Mouse (Mus musculus): ENCODE measurements around the gene Tcf19. TPM values are rescaled to one million over a fixed set of nuclear protein-coding genes. Genes with fewer than 3 reads are reported as not detected.
"Not testable (repeated sequence)": the region's sequence is repeated elsewhere in the genome, so short reads cannot be mapped to it uniquely, and the experiment has no call there.

Tcf19 gene
- total RNA-seq, 2 experiments from 2014 or later: 10.7 to 11.4 TPM

DNA sequence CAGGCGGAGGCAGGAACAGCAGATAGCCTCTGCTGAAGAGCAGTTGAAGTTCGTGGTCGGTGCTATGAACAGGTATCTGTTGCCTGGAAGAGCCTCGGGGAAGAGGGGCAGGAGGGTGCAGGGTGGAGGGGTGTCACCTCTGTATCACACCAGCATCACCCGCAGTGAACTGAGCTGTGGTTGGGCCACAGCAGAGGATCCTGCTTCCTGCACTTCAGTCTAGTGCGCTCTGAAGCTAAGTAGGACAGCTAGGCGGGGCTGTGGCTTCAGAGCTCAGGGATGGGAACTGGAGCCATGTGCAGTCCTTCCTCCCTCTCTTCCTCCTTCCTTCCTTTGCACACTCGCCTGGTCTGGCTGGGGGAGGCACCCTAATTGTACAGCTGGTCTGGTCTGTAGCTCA lies 10.0 kb upstream of the Tcf19 start:
- no peak for TF ChIP-seq CTCF (IDR thresholded peaks at IDR 0.05)
- H3K4me3 ChIP-seq: no peak overlapping the region
- no peak overlapping the region for H3K27ac ChIP-seq
- no peak for DNase-seq (ENCODE audit: extremely low spot score in 1 of 2, low spot score in 2 of 2)
- intact Hi-C loops (cut with DNase I): no loop called here

DNA sequence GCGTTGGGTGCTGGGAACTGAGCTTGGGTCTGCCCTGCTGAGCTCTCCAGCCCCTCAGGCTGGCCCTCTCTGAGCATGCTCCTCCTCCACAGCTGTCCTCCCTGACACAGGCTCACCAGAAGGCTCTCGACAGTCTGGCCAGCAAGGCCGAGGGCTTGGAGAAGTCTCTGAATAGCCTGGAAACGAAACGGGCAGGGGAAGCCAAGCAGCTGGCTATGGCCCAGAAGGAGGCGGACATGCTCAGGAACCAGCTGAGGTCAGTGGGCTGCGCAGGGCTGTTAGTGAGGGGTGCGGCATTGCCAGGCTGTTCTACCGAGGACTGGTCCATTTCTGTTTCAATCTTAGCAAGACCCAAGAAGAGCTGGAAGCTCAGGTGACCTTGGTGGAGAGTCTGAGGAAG lies 7.7 kb upstream of the Tcf19 start:
- intact Hi-C loops (cut with DNase I): no loop called here
- Histone ChIP-seq H3K4me3 (no peak overlapping the region), H3K27ac (no peak overlapping the region)
- DNase-seq (ENCODE audit: extremely low spot score in 1 of 2, low spot score in 2 of 2): no peak
- TF ChIP-seq CTCF (IDR thresholded peaks at IDR 0.05): no peak

DNA sequence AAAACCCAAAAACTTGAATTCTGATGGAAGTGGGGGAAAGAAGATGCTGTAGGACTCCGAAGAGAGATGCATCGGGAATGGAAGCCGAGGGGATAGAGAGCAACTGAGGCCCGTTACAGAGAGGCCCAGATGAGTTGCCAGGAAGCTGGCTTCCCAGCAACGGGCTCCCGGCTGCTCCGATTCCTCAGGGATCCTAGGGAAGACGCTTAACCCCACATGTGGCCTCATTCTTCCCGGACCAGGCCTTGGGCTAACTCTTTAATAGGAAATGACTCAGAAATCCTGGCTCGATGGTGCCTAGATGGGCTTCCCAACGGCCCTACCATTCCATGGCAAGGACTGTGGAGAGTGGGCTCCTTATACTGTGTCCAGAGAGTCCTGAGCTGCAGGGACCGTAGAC lies 902 bp upstream of the Tcf19 start:
- TF ChIP-seq CTCF (IDR thresholded peaks at IDR 0.05): no peak
- Histone ChIP-seq H3K27ac (no peak overlapping the region), H3K4me3 (peak overlapping the region; percentile 64)
- intact Hi-C loops (cut with DNase I): loop anchor here (2.0 kb wide), 1 partner anchor 17 kb away; no protein-coding TSS in a partner anchor
- DNase-seq (ENCODE audit: extremely low spot score in 1 of 2, low spot score in 2 of 2): no peak

DNA sequence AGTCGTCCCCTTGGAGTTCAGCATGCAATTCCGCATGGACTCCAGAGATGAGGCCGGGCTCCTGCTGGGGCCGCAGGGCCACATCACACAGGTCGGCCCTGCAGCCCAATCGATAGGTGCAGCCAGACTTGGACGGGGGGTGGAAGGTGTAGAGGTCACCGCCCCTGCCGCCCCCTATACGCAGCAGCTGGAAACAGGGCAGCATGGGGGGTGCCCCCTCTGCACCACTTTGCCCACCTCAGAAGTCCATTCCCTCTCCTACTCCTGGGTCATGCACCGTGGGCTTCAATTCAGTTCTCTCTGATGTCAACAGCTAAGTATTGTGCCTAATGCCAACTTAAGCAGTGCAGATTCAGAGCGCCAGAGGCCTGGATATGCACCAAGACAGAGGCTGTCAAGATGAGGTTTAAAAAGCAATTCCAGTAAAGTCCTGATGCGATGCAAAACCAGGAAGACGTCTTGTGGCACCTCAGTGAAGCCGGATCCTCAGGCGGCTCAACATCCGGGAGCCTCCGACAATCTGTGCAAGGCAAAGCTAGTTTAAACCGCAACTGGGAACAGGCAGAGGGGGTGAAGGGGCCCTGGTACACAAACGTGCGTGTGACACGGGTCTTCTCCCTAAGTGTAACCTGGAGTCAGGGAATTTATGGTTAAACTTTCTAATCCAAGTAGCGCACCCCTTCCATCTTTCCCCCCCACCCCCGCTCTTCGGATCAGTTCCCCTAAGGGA lies 548 bp downstream of the Tcf19 start:
- intact Hi-C loops (cut with DNase I): loop anchor here (2.0 kb wide), 1 partner anchor 19 kb away; no protein-coding TSS in a partner anchor
- Histone ChIP-seq H3K4me3 (peak overlapping the region; percentile 64), H3K27ac (no peak overlapping the region)
- no peak for DNase-seq (ENCODE audit: extremely low spot score in 1 of 2, low spot score in 2 of 2)
- TF ChIP-seq CTCF (IDR thresholded peaks at IDR 0.05): no peak

DNA sequence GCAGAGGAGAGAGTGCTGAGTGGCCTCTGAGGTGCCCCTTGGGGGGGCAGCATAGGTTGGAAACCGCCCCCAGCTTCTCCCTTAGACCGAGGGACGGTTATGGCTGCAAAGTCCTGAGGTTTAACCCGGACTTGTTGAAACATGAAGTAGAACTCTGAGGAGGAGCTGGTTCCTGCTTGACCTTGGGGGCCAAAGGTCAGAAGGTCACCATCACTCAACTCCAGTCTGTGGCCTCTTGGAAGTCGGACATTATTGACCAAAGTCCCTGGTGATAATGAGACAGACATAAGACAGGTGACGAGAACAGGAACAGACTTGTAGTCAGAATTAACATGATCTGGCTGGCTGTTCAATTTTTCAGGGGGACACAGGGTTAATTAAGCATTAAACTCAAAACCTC lies 1.9 kb downstream of the Tcf19 start:
- Histone ChIP-seq H3K4me3 (no peak overlapping the region), H3K27ac (no peak overlapping the region)
- DNase-seq (ENCODE audit: extremely low spot score in 1 of 2, low spot score in 2 of 2): no peak
- intact Hi-C loops (cut with DNase I): no loop called here
- no peak for TF ChIP-seq CTCF (IDR thresholded peaks at IDR 0.05)

DNA sequence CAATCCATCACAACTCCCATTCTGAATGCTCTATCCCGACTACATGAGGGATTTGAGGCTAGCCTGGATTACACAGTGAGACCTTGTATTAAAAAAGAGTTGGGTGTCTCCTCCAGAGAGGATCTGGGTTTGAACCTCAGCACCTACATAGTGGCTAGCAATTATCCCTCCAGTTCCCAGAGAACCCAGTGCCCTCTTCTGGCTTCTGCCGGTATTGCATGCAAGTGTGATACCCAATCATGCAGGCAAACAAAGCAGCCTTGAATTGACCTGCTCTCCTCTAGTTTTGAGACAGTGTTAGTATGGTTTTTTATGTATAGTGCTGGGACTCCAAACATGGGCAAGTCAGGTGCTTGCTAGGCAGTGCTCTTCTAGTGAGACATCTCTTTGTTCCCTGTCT lies 2.7 kb downstream of the Tcf19 start:
- TF ChIP-seq CTCF (IDR thresholded peaks at IDR 0.05): peak; percentile 70
- DNase-seq (ENCODE audit: extremely low spot score in 1 of 2, low spot score in 2 of 2): peak; percentile 42 to 64
- intact Hi-C loops (cut with DNase I): no loop called here
- Histone ChIP-seq H3K27ac (no peak overlapping the region), H3K4me3 (no peak overlapping the region)

DNA sequence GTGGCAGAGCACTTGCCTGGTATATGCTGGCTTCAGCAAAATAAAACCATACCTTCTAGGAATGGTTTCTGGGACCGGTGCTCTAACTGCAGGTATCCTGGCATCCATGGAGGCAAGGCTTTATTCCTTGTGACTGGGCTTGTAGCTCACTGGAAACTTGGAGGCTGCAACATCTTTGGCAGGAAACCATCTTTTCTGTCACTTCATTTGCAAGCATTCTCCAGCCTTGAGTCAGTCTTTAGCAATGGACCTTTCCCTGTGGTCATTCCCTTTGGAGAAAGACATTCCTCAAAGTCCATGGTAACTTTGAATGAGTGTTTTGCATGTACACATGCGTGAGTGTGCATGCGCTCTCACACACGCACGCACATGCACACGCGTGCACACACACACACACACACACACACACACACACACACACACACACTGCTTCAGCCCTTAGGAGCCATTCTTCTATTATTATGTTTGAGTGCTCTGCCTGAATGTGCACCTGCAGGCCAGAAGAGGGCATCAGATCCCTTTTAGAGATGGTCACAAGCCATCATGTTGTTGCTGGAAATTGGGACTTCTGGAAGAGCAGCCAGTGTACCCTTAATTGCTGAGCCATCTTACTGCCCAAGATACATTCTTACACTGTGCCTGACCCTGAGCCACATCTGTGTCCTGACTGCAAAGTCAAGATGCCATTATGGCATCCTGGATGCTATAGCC lies 3.6 kb downstream of the Tcf19 start:
- TF ChIP-seq CTCF (IDR thresholded peaks at IDR 0.05): peak; percentile 57
- intact Hi-C loops (cut with DNase I): no loop called here
- DNase-seq (ENCODE audit: extremely low spot score in 1 of 2, low spot score in 2 of 2): no peak

DNA sequence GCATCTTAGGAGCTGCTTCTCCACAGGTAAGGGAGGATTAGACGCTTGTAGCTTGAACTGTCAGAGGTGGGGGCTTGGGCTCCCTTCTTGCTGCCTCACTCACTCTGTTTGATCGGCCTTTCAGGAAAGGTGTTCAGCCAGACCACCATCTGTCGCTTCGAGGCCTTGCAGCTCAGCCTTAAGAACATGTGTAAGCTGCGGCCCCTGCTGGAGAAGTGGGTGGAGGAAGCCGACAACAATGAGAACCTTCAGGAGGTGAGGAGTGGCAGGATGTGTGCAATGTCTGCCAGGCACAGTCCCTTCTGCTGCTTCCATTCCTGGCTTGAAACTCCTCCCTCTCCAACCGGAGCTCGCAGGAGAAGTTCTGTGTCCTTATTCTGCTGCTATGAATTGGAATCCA lies 7.3 kb downstream of the Tcf19 start:
- peak; percentile 22 for TF ChIP-seq CTCF (IDR thresholded peaks at IDR 0.05)
- Histone ChIP-seq H3K27ac (no peak overlapping the region), H3K4me3 (no peak overlapping the region)
- intact Hi-C loops (cut with DNase I): no loop called here
- DNase-seq (ENCODE audit: extremely low spot score in 1 of 2, low spot score in 2 of 2): no peak

More for the DNA sequence above, 3.6 kb downstream of the Tcf19 start:
- Histone ChIP-seq H3K4me3 (no peak overlapping the region), H3K27ac (no peak overlapping the region)

DNA sequence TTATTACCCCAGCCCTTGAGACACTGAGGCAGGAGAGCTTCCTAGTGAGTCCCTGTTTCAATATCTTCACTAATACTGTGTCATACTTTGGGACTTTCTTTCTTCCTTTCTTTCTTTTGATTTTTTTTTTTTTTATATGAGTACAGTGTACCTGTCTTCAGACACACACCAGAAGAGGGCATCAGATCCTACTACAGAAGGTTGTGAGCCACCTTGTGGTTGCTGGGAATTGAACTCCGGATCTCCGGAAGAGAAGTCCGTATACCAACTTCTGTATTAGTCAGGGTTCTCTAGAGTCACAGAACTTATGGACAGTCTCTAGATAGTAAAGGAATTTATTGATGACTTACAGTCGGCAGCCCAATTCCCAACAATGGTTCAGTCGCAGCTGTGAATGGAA lies 8.3 kb downstream of the Tcf19 start:
- intact Hi-C loops (cut with DNase I); H3K27ac ChIP-seq; DNase-seq (ENCODE audit: extremely low spot score in 1 of 2, low spot score in 2 of 2); H3K4me3 ChIP-seq: not testable (repeated sequence)

DNA sequence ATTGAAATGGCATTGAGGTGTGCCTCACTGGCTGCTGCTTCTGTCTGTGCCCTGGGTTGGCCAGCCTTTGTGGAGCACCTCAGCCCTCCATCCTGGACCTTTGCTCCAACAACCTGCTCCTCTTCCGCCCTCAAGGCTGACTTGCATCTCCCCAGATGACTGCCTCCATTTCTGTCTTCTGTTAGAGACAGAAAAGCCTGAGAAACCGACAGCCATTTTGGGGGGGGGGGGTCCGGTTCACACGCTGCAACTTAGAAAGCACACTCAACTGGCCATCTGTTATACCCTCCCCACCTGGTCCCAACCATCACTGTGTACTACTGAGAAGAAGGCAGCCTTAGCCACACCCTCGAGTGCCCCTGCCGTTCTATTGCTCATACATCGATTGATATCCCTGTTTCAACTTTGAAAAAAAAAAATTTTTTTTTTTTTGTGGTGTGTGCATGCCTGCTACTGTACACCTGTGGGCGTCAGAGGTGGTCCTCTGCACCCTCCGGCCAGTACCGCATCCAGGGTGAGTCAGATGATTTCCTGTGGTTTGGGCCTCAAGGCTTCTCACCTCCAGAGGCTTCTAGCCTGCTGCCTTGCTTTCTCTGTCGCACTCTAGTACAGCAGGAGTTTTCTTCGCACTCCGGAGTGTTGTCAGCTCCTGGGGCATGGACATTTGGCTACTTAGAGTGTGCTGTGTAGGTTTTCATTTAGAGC lies 8.9 kb downstream of the Tcf19 start:
- intact Hi-C loops (cut with DNase I): no loop called here
- no peak for TF ChIP-seq CTCF (IDR thresholded peaks at IDR 0.05)
- Histone ChIP-seq H3K4me3 (no peak overlapping the region), H3K27ac (no peak overlapping the region)
- DNase-seq (ENCODE audit: extremely low spot score in 1 of 2, low spot score in 2 of 2): no peak

DNA sequence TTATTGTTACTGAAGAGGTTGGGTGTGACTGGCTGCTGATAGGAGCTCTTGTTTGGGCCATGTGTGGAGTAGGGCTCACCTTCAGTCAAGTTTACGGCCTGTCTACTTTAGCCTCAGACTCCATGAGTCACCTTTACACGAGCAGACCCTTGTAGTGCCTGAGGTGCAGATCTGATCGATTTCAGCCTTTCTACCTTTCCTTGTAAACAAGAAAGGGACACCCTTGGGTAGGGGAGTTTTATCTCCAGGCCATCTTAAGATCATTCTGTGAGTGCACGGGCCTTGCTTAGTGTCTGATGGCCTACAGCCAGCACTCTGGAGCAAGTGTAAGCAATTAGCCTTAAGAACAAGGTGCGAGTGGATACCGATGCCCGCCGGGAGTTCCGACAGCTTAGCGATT lies 9.7 kb downstream of the Tcf19 start:
- intact Hi-C loops (cut with DNase I): no loop called here
- no peak for DNase-seq (ENCODE audit: extremely low spot score in 1 of 2, low spot score in 2 of 2)
- Histone ChIP-seq H3K27ac (no peak overlapping the region), H3K4me3 (no peak overlapping the region)
- TF ChIP-seq CTCF (IDR thresholded peaks at IDR 0.05): no peak

DNA sequence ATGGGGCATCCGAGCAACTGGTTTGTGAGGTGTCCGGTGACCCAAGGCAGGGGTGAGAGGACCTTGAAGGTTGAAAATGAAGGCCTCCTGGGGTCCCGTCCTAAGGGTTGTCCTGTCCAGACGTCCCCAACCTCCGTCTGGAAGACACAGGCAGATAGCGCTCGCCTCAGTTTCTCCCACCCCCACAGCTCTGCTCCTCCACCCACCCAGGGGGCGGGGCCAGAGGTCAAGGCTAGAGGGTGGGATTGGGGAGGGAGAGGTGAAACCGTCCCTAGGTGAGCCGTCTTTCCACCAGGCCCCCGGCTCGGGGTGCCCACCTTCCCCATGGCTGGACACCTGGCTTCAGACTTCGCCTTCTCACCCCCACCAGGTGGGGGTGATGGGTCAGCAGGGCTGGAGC lies 10.8 kb downstream of the Tcf19 start, which contains the start of gene Pou5f1:
Pou5f1 (plus strand) TSS at position 243 of the 400 bp plus-strand sequence.
- no peak within 1 kb of the TSS for H3K4me3 ChIP-seq
- no peak for DNase-seq (ENCODE audit: extremely low spot score in 1 of 2, low spot score in 2 of 2)
- intact Hi-C loops (cut with DNase I): no loop called here
- TF ChIP-seq CTCF (IDR thresholded peaks at IDR 0.05): no peak
- H3K27ac ChIP-seq: no peak within 1 kb of the TSS
